Mouse (Mus musculus) layer of hippocampus, postnatal 25 days (tissue): ENCODE measurements around the gene Ppp1r1b. TPM values are rescaled to one million over a fixed set of nuclear protein-coding genes. Genes with fewer than 3 reads are reported as not detected.

ENCODE experiments used
- DNase-seq, 2 experiments: peaks; one replicate each; pipeline ENCODE4 v3.0.0; 2022; ENCODE audit warnings: mixed read lengths in 2 of 2, low spot score in 1 of 2; ENCODE audit errors: extremely low spot score in 1 of 2
- total RNA-seq, 2 experiments: library from RNA; stranded (reverse); gene quantifications; 2 replicates each; pipeline ENCODE4 v1.2.3; 2021

Gene Ppp1r1b
- total RNA-seq, 2 experiments from 2014 or later, result 45.4 to 49.9 TPM

DNA sequence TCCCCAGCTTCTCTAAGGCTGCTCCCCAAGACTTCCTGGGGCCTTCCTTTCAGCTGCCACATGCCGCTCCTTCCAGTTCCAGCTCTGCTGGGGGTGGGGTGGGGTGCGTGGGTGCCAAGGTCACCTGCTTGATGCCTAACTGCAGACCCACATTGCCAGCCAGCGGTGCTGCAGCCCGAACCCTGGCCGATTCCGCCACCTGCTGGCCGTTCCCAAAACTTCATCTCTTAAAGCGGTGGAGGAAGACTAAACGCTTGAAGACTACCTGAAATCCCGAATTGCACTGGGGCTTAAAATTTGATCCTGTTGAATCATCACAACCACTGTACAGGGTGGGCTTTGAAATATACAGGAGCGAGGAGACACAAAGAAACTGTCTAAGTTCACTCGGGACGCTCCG is 3.0 kb upstream of the Ppp1r1b start:
- peak; percentile 80 to 91 for DNase-seq

DNA sequence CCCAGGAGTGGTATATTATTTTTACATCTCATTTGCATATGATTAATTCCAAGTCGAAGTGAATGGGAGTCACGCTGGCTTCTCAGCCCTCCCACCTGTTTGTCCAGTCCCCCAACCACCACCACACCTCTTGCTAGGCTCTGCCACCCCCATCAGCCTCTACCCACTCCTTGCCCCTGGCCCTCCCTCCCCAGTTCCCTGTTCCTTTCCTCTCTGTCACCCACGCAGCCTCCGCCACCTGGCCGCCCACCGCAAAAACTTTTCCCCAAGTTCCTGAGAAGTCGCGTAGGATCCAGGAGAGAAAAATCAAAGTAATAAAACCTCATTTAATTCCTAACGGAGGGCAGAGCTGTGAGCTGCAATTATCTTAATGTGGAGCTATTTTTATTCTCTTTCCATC is 2.0 kb upstream of the Ppp1r1b start:
- no peak for DNase-seq

- DNase-seq, result no peak
Measured at GRCm38 (mm10) chr11:98347385-98348082, 670 bp upstream of the Ppp1r1b start.

DNA sequence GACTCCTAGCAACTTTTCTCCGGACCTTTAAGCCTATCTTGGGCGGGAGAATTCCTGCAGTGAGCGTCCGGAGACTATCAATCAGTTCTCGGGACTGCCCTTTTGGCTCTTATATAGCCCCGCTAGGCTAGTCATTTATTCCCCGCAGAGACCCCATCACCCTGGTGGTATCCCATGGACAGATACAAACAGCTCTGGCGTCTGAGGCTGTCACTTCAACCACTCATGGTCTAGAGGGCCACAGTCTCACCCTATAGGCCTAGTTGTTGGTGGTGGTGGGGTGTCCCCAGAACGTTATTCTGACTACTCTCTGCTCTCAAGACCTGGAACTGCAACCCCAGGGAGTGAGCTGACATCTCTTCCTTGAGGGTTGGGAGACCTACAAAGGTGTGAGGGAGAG is 1.1 kb downstream of the Ppp1r1b start:
- no peak for DNase-seq

- DNase-seq, result no peak
Measured at GRCm38 (mm10) chr11:98352272-98352990, 4.2 kb downstream of the Ppp1r1b start.

- no peak for DNase-seq
Measured at GRCm38 (mm10) chr11:98353651-98354211, 5.5 kb downstream of the Ppp1r1b start.

DNA sequence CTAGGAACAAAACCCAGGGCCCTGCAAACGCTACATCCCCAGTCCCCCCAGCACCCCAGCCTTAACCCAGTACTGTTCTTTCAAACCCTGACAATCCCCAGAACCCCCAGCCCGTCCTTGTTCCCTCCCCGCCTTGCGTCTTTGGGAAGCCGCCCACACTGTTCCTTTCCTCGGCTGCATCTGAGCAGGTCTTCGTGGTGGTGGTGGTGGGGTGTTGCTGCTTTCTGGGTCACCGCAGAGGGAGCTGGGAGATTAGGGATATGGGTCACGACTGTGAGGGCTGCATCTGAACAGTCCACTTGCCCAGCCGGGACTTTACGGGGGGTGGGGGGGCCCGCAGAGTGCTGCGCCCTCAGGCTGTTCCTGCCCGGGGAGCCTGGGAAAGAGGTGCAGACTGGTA is 6.2 kb downstream of the Ppp1r1b start:
- DNase-seq, result no peak

DNA sequence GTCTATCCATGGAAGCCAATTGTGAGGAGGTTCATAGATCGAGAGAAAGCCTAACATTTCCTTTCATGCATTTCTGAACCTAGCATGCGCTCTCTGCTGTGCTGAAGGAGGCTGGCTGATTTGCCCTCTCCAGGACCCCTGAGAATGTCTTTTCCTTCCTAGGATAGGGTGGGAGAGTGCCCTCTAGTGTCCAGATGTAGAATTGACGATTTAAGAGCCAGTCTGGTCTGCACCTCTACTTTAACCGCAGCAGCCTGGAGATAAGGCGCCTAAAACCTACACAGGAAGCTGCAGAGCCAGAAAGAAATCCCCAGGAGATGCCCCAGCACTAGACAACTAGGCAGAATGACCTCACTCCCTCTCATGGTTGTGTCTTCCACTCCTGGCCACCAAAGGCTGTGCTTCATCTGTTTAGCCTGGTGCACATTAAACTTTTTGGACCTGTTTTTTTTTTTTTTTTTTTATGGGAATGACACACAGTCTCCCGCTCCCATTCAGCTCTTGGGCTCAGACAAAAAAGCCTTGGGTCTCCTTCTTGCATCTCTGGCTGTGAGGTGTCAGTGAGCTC is 7.6 kb downstream of the Ppp1r1b start:
- peak in 1 of 2 experiments; percentile 49 for DNase-seq

- DNase-seq, result no peak
Measured at GRCm38 (mm10) chr11:98356625-98357394, 8.6 kb downstream of the Ppp1r1b start.

DNA sequence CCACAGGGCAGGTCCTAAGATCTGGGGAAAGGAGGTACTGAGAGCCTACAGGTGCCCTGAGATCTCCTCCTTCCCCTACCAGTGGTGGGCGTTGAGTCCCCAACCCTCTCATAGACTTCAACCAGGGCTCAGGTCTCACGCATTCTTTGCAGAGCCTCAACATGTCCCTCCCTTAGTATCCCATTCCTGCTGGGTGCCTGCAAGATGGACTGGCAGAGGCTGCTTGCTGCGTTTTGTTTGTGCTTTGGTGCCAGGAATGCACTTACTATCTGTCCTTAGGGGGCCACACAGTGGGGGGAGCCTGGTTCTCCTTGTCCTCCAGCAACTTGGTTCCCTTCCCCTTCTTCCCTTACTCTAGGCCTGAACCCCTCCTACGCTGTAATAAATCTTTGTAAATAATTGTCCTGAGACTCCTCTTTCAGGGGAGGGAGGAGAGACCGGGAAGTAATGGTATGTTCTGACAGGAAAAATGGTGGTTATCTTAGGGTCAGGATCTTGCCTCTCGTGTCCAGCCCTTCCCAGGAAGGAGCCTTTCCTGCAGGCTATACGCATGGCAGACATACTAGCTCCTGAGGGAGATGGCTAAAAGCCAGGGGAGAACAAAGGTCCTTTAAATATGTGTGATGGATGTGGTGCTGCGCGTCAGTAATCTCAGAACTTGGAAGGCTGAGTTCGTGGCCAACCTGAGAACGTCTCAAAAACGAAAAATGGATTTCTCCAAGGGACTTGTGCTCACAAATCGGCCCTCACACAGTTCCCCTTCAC is 9.4 kb downstream of the Ppp1r1b start:
- no peak for DNase-seq

DNA sequence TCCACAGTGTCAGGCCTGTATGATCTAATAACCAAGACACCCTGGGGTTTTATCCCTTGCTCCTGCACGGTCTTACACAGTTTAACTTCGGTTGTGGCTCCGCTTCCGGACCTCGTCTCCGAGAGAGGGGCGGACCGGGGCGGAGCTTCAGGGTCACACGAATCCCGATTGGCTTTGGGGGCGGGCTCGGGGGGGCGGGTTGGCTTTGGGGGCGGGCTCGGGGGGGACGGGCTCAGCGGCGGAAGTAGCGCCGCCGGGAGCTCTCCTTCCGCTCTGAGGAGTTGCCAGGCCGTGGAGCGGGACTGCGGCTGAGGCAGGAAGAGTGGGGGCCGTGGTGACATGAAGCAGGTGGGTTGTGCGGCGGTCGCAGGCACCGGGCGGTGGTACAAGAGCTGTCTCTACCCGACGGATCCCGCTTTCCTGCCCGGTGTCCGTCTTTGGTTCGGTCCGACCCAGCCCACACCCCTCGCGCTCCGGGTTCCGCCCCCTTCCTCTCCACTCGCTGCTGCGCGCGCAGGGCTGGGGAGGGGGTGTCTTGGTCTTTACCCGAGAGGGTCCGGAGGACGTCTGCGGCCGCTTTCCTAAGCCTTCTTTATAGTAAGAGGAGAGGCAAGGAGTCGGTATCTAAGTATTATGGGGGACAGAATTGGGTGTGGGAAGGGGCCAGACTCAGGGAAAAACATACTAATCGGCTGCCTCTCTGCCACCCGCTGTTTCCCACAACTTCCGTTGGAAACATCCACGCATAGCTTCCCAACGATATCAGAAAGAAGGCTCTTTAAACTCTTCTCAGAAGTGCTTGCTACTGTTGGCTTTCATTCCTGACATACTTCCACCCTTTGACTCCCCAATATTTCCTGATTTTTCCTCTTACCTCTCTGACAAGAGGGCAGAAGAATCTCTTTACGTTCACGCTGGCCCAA is 10.2 kb downstream of the Ppp1r1b start, which contains the start of gene Stard3:
Gene Stard3, plus strand, starts transcription at position 208 of the 923 bp plus-strand sequence.
- DNase-seq, result peak; percentile 75 to 77

DNA sequence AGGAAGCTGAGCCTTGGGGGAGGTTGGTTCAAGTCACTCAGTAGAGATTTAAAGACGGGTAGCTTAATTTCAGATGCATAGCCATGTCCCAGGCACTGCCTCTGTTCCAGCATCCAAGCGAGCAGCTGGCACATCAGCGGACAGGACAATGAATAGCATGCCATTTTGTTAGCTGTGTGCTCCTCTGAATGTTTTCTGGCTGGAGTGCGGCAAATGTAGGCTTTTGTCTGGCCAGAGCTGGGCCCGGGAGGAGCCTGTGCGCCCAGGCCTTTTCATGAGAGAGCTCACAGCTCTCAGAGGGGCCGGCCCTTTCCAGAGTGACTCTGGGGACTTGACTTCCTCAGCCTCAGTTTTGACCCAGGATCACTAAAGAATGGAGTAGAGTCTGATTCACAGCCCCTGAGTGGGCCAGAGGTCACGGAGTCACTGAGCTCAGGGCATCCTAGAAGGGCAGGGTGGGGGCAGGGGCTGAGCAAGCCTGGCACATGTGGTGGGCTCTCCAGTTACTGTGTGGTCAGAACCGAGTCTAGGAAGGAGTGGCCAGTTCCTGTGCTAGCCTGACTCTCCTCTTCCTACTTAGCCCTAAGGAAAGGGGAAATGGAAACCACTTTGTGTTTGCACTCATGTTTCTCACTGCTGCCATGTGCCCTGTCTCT is 12.8 kb downstream of the Ppp1r1b start:
- DNase-seq, result no peak

- DNase-seq, result no peak
Measured at GRCm38 (mm10) chr11:98363817-98364216, 15.6 kb downstream of the Ppp1r1b start.

- no peak for DNase-seq
Measured at GRCm38 (mm10) chr11:98364410-98364809, 16.2 kb downstream of the Ppp1r1b start.

GRCm38 (mm10) chr11:98366290-98366689 is 18.1 kb downstream of the Ppp1r1b start:
- DNase-seq, result no peak

DNA sequence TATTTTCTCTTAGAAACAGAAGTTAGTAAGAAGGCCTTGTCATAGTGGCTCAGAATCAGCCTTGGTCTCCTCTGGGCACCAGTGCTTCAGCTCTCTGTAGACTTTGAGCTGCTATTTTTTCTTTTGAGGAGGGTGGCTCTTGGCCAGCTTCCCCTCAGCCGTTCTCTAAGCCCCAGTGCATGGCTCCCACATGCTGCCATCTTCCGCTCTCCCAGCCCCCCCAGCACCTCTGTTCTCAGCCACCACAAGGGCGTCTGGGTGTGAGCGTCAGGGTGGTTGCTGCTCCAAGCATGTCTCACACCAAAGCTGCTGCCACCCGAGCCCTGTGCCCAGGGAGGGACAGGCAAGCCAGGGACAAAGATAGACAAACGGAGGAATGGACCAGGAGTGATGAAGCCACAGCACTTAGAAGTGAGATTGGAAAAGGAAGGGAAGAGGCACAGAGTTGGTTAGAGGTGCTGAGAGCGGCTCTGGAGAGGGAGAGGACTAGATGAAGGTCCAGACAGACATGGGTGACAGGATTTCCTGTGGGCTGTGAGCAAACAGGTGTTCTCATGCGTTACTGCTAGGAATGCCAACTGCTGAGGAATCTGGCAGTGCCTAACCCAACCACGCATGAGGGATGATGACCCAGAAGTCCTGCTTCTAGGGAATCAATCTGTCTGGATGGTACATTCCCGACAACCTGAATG is 19.1 kb downstream of the Ppp1r1b start:
- no peak for DNase-seq

- no peak for DNase-seq
Measured at GRCm38 (mm10) chr11:98367863-98368186, 19.6 kb downstream of the Ppp1r1b start.

GRCm38 (mm10) chr11:98369337-98369736 is 21.1 kb downstream of the Ppp1r1b start:
- no peak for DNase-seq
